Mouse (Mus musculus) adrenal gland, adult 8-10 months (tissue): ENCODE measurements around the gene Card14. TPM values are rescaled to one million over a fixed set of nuclear protein-coding genes. Genes with fewer than 3 reads are reported as not detected.

Experiments used
- microRNA-seq, 2 experiments: library from miRNA; unstranded; fragments of <30 nt; microRNA quantifications; one replicate each; pipeline ENCODE4 v1.2.0; 2022
- total RNA-seq, 4 experiments: library from RNA; stranded (reverse); gene quantifications; 2 replicates each; pipeline ENCODE4 v1.2.4; 2022

The Card14 gene
- total RNA-seq, 4 experiments from 2014 or later, result 0.12 to 1.1 (median 0.75) TPM

Small RNA genes within 50 kb of the gene (microRNA-seq; reads per million reads assigned to microRNA genes)
- gene Mir1932, result 0.67 to 0.70 reads per million in 2 experiments

Other genes starting within 250 kb of the Card14 start
- 100 to 1,000 TPM in 1 of 4 experiments, 10 to 100 TPM in 3; 70.8 to 227 (median 87.4) TPM for gene Cbx4, start 221.5 kb upstream of the Card14 start, total RNA-seq
- gene Tbc1d16, start 79.3 kb upstream of the Card14 start, total RNA-seq, result 10 to 100 TPM; 17.1 to 26.4 (median 22.0) TPM
- gene Ccdc40, start 79.2 kb upstream of the Card14 start, total RNA-seq, result 1 to 10 TPM in 2 of 4 experiments, under 1 TPM in 2; 0.73 to 1.9 (median 1.3) TPM
- gene Gaa, start 39.9 kb upstream of the Card14 start, total RNA-seq, result 100 to 1,000 TPM; 128 to 162 (median 139) TPM
- gene Eif4a3, start 7.7 kb upstream of the Card14 start, total RNA-seq, result 100 to 1,000 TPM; 130 to 147 (median 132) TPM
- 10 to 100 TPM; 21.9 to 28.3 (median 24.9) TPM for gene Sgsh, start 47.8 kb downstream of the Card14 start, total RNA-seq
- 10 to 100 TPM in 2 of 4 experiments, 1 to 10 TPM in 2; 9.0 to 10.2 (median 9.9) TPM for gene Slc26a11, start 47.8 kb downstream of the Card14 start, total RNA-seq
- 10 to 100 TPM; 28.2 to 41.6 (median 36.2) TPM for gene Rnf213, start 85.3 kb downstream of the Card14 start, total RNA-seq
- gene Endov, start 183.6 kb downstream of the Card14 start, total RNA-seq, result 10 to 100 TPM; 23.8 to 31.3 (median 29.2) TPM
- gene Nptx1, start 240.0 kb downstream of the Card14 start, total RNA-seq, result 1 to 10 TPM; 2.4 to 8.5 (median 5.4) TPM